Mouse (Mus musculus) cerebellum, adult (tissue): ENCODE data around the gene Mfsd4a.

Experiments
- ATAC-seq: cut with Nextera tagmentation; 2 replicates; pipeline ENCODE4 v1.9.2; 2017; ENCODE audit warnings: mild to moderate bottlenecking, moderate library complexity, mixed read lengths; ENCODE audit not compliant: insufficient number of reproducible peaks, low FRiP score, low TSS enrichment

Mfsd4a gene

DNA sequence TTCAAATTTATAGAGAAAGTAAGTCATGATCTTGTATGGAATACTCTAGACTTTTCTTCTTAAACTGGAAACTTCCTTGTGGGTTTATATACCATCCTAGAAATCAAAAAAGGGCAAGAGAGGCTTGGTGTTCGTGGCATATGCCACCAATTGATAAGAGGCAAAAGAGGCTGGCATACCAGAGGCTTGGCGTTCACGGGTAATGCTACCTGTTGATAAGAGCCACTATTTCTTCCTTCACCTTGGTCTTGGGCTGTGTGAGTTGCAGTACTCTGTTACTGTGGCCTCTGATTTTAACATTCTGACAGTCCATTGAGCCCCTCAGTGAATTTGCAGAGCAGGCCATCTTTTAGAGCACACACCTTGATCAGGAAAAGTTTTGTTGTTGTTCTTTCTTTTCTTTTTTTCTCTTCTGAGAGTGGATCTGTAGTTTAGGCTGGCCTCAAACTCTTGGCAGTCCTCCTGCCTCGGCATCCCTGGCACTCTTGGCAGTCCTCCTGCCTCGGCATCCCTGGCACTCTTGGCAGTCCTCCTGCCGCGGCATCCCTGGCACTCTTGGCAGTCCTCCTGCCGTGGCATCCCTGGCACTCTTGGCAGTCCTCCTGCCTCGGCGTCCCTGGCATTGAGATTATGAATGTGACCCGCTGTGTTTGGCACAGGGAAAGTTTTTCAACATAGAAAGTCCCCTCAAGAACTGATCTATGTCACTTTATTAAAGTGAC, 40.8 kb downstream of the Mfsd4a start:
- ATAC-seq = no peak

DNA sequence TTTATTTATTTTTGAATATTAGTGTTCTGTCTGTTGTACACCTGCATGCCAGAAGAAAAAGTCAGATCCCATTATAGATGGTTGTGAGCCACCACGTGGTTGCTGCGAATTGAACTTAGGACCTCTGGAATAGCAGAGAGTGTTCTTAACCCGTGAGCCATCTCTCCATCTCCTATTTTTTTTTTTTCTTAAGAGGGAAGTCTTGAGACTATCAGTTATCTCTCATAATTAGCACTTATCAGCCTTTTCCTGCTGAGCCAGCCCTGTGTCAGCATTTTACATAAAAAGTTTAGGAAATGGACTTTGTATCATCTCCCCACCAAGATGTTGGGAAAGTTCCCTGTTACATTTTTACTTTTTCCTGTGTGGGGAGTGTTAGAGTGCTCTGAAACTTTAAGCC, 45.8 kb downstream of the Mfsd4a start:
- no peak for ATAC-seq

DNA sequence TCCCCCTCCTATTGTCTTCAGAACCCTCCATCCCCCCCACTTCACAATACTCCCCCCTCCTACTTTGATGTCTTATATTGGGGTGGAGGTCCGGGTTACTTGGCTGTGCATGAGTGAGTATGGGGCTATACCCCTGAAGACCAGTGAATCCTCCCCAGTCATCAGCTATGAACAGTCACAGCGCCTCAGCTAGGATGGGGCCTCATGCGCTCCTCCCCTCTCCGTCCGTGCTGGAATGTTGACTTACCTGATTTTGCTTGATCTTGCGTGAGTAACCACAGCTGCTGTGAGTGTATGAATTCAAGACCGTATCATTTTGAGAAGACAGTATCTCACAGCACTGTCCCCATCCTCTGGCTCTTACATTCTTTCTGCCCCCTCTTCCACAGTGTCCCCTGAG, 48.0 kb downstream of the Mfsd4a start:
- ATAC-seq = no peak

- ATAC-seq = no peak
Measured at GRCm38 (mm10) chr1:132016691-132017090, 51.2 kb downstream of the Mfsd4a start.

GRCm38 (mm10) chr1:132014800-132015199, 53.1 kb downstream of the Mfsd4a start:
- ATAC-seq = no peak

DNA sequence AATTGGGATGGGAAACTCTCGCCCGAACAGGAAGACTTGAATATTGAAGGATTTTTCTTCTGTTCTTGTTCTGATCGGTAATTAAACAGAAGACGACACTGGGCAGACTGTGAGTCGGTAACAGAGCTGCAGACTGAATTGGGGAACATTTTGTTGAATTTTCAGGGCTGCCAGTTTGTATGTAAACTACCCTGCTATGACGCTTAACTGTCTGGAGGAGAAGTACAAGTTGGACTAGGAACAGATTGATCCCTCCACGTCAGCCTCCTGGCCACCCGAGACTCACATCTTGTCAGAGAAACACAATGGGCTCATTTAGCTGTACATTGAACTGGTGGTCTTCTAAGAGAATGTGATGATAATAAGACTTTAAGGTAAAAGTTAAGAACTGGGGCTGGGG, 55.0 kb downstream of the Mfsd4a start:
- ATAC-seq = no peak

DNA sequence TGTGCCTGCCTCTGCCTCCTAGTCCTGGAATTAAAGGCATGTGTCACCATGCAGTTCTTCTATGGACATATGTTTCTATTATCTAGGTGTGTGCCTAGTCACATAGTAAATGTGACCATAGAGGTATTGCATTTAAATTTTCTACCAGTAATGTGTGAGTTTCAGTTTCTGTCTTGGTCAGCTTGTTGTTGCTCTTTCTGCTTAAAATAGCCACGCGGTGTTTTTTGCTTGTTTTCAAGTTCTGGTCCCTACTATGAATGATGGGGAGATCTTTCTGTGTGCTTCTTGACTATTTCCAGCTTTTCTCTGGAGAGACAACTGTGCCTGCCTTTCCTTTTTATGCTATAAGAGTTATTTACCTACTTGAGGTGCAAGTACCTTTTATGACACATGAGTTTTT, 56.1 kb downstream of the Mfsd4a start:
- ATAC-seq = no peak

DNA sequence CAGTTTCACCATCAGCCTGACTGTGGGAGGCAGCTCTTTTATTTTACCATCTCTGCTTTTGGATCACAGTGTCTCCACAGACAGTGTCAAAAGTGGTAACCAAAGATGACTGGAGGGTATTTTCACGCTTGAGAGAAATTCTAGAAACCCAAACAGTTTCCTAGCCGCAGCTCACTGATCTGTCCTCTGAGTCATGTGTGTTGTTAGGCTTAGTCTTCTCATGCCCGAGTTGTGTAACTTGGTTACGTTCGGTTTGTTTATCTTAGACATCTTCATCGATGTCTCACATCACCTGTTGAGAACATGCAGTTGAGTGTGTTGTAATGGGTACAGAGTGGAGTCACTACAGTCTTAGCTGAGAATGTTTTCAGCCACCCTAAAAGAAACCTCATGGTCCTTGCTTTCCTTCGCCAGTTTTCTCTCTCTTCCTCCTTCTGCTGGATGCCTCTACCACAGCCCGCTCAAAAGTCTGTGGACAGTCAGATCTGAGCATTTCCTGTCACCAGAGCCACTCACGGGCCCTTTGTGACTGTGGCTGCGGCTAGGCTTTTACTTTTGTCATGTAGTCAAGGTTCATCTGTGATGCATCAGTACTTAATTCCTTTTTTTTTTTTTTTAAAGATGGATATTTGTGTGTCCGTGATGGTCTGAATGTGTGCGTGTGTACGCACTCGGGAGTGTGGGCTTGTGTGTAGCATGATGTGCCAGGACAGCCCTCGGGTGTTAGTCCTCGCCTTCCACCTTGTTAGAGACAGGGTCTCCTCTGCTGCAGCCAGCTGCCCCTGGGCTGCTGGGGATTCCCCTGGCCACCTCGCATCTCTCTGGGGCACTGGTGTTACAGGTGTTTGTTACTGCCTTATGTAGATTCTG, 57.0 kb downstream of the Mfsd4a start:
- no peak for ATAC-seq

DNA sequence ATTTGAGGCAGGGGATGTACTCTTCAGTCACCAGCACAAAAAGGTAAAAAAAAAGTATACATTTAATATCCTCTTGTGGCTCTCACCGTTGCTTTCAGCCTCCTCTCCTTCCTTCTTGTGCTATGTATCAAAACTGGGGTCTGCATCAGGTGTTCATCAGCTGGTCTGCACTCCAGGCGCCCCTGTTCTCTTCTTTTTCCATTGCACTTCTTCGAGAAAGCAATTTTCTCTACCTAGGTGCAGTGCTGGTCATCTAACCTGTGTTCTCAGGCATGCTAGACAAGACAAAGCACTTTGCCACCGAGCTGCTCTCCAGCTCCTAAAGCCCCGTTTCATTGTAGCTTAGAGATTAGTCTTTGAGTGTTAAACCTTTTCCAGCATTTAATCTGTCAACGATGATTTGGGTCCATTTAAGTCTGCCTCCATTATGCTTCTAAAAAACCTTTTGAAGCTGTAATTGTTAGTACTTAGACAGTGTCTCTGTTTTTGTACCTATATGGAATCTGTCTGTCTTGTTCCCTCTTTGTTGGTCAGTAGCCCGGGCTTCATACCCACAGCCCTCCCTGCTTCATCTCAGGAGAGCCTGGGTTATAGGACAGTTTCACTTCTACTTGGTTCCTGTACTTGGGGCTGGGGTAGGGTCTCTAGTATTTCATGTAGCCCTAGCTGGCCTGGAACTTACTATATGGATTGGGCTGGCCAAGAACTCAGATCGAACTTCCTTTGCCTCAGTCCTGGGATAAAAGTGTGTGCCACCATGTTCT, 58.8 kb downstream of the Mfsd4a start:
- no peak for ATAC-seq

DNA sequence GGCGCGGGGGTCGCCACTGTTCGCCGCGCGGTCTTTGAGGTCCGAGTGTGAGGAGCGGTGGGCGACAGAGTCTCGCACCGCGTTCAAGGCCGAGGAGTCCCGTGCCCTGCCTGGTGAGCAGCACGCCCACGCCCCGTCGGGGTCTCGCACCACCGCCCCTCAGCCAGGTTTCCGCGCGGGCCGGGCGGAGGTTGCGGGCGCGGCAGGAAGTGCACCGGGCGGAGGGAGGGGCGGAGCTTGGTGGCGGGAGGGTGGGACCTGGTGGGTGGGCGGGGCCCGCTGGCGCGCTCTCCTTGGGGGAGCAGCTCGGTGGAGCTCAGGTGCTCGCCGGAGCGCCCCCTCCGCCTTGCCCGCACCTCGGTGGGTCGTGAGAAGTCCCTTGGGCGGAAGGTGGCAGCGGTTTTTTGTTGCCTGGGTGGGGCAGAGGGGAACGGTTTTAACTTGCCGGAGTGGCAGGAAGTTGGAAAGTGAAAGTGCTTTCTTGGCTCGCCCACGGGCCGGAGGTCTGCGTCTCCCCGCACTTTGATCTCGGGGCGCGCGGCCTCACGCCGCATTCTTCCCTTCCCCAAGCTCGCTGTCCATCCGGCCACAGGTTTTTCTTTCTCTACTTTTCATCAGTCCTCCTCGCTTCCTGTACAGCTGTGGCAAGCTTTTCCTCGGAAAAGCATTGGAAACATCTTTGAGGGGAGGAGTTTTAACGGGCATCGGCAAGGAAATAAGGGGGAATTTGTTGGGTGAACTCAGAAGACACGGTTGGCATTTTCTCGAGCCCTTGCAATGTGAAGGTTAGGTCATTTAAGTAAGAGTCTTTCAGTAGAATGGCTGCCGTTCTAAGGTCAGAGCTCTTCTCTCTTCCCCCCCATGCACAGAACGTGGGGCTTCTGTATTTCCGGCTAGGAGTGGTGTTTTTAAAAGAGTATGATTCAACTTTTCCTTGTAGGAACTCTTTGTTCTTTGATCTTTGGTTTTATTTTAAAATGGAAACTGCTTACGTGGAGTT, 59.7 kb downstream of the Mfsd4a start:
- peak; percentile 75 for ATAC-seq

GRCm38 (mm10) chr1:132007282-132007815, 60.5 kb downstream of the Mfsd4a start, which contains the start of gene Elk4:
TSS of gene Elk4 (plus strand) at chr1:132007607.
- ATAC-seq = peak; percentile 86

- no peak for ATAC-seq
Measured at GRCm38 (mm10) chr1:132006721-132007120, 61.1 kb downstream of the Mfsd4a start.

- ATAC-seq = no peak
Measured at GRCm38 (mm10) chr1:132006046-132006445, 61.8 kb downstream of the Mfsd4a start.

DNA sequence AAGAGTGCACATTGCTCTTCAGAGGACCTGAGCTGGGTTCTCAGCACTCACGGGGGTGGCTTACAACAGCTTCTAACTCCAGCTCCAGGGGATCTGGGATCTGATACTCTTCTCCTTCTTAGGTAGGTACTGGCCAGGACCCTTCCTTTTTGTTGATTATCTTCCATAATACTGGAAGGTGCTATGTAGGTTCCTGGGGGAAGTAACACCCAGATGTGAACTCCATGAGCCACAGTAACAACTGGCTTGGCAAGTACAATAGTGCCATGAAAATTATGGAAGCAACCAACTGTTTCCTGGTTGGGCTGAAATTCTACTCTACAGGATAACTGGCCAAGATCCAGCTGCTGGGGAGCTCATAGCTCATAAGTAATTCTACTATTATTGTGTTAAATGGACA, 62.4 kb downstream of the Mfsd4a start:
- no peak for ATAC-seq

DNA sequence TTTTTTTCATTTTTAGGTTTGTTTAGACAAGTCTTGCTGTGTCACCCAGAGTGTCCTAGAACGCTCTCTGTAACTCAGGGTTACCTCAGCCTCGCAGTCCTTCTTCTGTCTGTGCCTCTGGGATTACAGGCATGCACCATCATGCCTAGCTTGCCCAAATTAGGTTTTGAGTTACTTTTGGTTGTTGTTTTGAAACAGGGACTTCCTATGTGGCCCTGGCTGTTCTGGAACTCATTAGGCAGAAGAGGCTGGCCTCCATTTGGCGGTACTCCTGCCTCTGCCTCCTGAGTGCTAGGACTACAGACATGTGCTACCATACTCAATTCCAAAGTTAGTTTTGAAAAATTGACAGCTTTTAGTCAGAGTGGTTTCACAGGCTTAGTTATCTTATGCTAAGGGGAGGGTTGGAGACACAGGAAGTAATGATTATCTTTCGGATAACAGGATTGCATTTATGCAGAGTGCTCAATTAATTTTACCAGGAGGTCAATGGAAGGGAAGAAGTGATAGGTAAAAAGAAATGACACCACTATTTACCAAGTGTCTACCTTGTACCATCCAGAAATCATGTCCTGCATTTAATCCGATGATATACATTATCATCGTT, 63.2 kb downstream of the Mfsd4a start:
- ATAC-seq = no peak

DNA sequence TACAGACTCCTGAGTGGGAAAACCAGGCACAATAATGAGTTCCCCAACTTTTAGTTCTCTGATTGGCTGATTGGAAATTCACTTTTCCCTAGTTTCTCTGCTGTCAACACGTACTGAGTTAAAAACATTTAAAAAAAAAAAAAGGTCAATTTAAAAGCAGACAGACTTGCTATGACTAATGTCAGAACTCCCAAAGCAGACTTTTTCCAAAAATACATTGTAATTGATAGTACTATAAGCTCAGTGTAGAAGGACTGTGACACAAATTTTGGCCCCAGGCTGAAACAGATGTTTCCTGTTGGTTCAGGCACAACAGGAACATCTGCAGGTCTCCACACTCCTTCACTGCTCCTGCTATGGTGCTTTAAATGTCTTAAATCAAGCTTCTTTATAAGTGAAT, 64.0 kb downstream of the Mfsd4a start:
- ATAC-seq = no peak

DNA sequence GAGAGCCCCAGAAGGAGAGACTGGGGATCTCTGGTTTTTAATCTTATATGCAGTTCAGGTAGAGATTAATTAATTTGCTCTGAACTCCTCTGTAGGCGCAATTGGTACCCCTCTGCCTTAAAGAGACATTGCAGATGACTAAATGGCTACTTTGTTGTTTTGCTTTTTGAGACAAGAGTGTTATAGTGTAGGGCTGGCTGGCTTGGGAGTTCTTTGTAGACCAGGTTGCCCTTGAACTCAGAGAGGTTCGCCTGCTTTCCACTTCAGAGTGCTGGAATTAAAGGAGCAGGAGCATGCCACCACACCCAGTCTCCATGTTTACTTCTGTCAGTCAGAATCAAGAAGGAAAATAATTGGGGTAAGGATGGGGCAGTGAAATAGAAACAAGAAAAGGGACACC, 64.8 kb downstream of the Mfsd4a start:
- no peak for ATAC-seq

DNA sequence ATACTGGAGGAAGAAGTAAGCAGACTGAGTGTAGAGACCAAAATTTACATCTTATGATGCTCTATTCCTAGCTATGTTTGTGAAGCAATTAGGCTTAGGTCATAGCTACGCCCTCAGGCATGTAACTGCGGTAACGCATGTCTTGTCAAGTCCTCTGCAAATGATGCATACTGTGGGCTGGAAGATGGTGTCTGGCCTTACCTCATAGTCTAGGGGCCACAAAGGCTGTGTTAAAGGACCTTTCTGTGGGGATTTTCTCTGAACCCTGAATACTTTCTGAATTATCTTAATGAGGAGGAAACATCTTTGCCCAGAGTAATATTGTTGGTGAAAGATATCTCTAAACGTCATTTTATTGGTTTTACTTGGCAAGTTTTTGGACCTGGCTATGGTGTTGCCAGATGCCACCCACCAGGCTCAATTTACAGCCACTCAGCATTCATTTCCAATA, 66.0 kb downstream of the Mfsd4a start:
- no peak for ATAC-seq

- ATAC-seq = no peak
Measured at GRCm38 (mm10) chr1:132000506-132000905, 67.4 kb downstream of the Mfsd4a start.
